Mouse (Mus musculus) lung, adult 2 months (tissue): ENCODE results near the gene Cmtm7. TPM values are rescaled to one million over a fixed set of nuclear protein-coding genes. Genes with fewer than 3 reads are reported as not detected.

Experiments
- DNase-seq: peaks from one replicate; pipeline ENCODE4 v3.0.0; 2022
- H3K4me1 ChIP-seq: fragments of 200-500 bp; 2 replicates; pipeline ENCODE4 v1.6.1; 2011; ENCODE audit warnings: low read length; ENCODE audit not compliant: control insufficient read depth, insufficient read depth
- H3K4me3 ChIP-seq: fragments of 200-500 bp; replicated peaks from 2 replicates; pipeline ENCODE3; 2011; ENCODE audit warnings: low read depth, mild to moderate bottlenecking, control low read depth, low read length; ENCODE audit errors: extremely low read depth
- CTCF ChIP-seq: fragments of 200-500 bp; IDR thresholded peaks from 2 replicates; pipeline ENCODE4 v1.5.1; 2011; ENCODE audit warnings: mild to moderate bottlenecking, low read length, control low read depth; ENCODE audit not compliant: insufficient read depth
- POLR2A ChIP-seq: fragments of 200-500 bp; IDR thresholded peaks from 2 replicates; pipeline ENCODE4 v1.6.1; 2011; ENCODE audit warnings: low read depth, mild to moderate bottlenecking, control low read depth, low read length, borderline replicate concordance; ENCODE audit errors: extremely low read depth
- whole genome bisulfite sequencing: fragments of 180-500 bp; shearing (Covaris S2); methylation state at CpG from one replicate; pipeline ENCODE4 v1.1.7; 2018; 5-methylcytosine and 5-hydroxymethylcytosine counted together
- polyA plus RNA-seq: library from polyadenylated mRNA; depleted of rRNA; stranded (reverse); fragments of >200 nt; gene quantifications from 2 replicates; pipeline ENCODE4 v1.2.3, GENCODE M21; 2012

The Cmtm7 gene
- polyA plus RNA-seq, 1 experiment = 88.9 TPM

DNA sequence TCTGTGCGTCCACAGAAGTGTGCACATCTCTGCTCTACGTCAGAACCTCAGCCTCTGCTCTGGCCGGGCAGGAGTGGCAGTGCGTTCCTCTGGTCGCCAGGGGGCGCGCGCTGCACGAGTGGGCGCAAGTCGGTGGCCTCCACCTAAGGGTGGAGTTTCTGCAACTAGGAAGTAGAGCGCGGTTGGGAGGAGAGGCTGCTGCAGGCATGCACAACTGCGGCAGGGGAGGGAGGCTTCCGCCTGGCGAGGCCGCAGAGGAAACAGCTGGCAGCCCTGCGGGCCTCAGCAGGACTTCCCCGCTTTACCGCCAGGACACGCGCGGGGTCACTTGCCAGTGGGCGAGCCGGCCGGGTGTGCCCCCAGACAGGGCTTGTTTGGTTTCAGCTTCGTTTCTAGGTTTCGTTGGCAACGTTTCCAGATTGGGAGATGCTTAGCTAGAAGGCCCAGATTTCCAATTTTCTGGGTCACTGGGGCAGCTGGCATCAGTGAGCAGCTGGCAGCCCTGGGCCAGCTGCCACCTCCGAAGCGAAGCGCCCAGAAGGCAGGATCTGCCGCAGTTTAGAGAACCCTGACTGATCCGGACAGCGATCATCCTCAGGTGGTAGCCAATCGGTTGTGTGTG is 28.7 kb downstream of the Cmtm7 start:
- TF ChIP-seq CTCF = peak; percentile 73
- TF ChIP-seq POLR2A = peak; percentile 57; the same call in 1 of the 2 replicates
- WGBS = 2% methylated on average over 36 of the region's 36 CpGs
- DNase-seq = peak; percentile 90
- Histone ChIP-seq H3K4me3 (peak overlapping the region; percentile 55), H3K4me1 (no peaks in the 10 kb centered on the region)

DNA sequence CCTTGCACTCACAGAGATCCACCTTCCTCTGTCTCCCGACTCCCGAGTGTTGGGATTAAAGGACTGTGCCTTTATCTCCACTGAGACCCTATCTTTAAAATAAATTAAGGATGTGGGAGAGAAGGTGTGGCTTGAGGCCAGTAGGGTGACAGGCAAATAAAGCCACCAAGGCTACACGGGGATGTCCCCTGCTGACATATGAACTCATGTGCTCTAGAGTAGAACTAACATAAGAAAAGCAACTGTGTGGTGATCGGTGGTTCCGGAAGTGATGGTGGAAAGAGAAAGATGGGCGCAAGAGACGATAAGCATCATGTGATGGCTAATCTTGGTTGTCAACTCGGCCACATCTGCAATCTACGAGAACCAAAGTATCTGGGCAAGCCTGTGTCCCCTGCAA is 29.3 kb downstream of the Cmtm7 start:
- Histone ChIP-seq H3K4me3 (no peak overlapping the region), H3K4me1 (no peaks in the 10 kb centered on the region)
- DNase-seq = no peak
- no peak for TF ChIP-seq POLR2A
- TF ChIP-seq CTCF = no peak
- 58% methylated on average over 9 of the region's 9 CpGs for WGBS

DNA sequence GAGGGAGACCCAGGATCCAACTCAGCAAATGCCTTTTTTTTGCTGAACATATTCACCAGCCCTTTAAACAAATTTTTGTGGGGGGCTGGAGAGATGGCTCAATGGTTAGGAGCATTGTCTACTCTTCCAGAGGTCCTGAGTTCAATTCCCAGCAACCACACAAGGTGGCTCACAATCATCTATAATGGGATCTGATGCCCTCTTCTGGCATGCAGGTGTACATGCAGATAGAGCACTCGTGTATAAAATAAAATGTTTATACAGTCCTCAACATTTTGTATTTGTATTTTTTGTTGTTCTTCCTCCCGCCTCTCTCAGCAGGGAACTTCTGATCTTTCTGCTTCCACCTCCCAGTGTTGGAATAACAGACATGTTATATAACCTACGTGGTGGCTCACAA is 30.1 kb downstream of the Cmtm7 start:
- 75% methylated on average over 3 of the region's 3 CpGs for WGBS
- TF ChIP-seq POLR2A = no peak
- TF ChIP-seq CTCF = no peak
- Histone ChIP-seq H3K4me3 (no peak overlapping the region), H3K4me1 (no peaks in the 10 kb centered on the region)
- DNase-seq = no peak

DNA sequence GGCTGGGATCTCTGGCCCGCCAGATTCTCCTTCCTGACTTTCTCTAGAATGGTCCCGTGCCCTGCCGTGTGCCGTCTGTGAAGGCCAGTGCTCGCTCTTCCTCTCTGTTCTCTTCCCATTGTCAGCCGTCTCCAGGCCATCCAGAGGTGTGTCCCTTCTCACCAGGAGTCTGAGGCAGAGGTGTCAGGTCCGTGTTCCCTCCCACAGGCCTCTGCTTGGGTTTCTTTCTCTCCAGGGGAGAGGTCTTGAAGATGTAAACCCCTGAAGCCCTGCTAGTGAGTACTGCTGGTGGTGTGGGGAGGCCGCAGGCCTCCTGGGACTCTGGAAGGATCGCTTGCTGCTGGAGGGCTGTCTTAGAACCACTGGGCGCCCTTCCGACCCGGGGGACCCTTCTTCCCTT is 34.2 kb downstream of the Cmtm7 start:
- no peak overlapping the region for H3K4me3 ChIP-seq
- DNase-seq = no peak
- H3K4me1 ChIP-seq = peaks cover under 1% of the 10 kb centered on the region
- TF ChIP-seq POLR2A = no peak
- TF ChIP-seq CTCF = no peak
- WGBS = 89% methylated on average over 12 of the region's 12 CpGs

DNA sequence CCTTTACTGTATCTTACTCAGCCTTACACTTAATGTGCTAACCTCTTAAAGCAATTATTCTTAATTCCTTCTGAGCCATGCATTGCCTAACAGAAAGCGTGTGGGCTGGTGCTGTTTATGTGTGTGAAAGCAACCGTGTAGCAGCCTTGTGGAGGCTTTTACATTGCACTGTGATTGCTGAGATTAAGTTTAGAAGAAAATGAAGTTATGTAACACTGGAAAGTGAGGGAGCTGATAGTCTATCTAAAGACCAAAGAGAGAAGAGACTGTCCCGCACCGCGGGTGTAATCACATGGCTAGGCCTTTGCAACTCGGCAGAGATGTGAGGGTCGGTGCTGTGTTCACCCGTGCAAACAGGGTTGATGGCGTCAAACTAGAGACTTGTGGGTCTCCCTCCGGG is 34.6 kb downstream of the Cmtm7 start:
- WGBS = 82% methylated on average over 10 of the region's 10 CpGs

DNA sequence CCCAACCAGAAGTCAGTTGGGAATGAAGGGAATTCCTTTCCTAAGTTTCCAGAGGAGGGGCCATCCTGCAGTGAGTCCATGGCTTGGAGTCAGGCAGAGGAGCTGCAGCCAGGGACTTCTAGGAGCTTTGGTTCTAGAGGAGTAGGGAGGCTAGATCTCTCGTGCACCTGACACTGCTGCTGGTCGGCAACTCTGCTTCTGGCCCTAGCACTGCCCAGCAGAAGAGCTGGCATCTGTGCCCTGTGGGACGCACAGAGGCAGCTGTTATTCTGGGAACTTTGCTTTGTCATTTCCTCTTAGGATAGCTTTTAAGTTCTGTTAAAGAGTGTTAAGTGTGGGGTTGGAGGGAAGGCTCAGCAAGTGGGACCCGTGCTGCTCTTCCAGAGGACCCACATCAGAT is 36.0 kb downstream of the Cmtm7 start:
- H3K4me1 ChIP-seq = peaks cover 4% of the 10 kb centered on the region
- 45% methylated on average over 4 of the region's 4 CpGs for WGBS
- H3K4me3 ChIP-seq = no peak overlapping the region
- no peak for DNase-seq
- no peak for TF ChIP-seq POLR2A
- TF ChIP-seq CTCF = no peak

More for the DNA sequence above, 34.6 kb downstream of the Cmtm7 start:
- Histone ChIP-seq H3K4me3 (no peak overlapping the region), H3K4me1 (peaks cover 4% of the 10 kb centered on the region)
- TF ChIP-seq CTCF (no peak), POLR2A (no peak)
- DNase-seq = no peak

DNA sequence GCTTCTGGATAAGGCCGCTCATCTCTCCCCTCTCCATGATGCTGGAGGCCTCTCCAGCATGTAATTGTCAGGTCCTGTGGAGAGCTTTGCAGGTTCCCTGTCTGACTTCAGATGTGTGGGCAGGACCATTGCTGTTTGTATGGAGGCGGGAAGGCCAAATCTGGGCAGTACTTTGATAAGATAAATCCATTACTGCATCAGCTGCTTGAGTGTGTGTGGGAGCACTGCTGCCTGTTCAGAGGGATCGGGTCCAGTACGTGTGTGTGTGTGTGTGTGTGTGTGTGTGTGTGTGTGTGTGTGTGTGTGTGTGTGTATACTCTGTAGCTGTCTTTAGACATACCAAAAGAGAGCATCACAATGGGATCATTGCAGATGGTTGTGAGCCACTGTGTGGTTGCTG is 36.5 kb downstream of the Cmtm7 start:
- no peak for DNase-seq
- TF ChIP-seq CTCF (no peak), POLR2A (no peak)
- WGBS = 64% methylated on average over 4 of the region's 4 CpGs
- Histone ChIP-seq H3K4me1 (peaks cover 4% of the 10 kb centered on the region), H3K4me3 (no peak overlapping the region)

DNA sequence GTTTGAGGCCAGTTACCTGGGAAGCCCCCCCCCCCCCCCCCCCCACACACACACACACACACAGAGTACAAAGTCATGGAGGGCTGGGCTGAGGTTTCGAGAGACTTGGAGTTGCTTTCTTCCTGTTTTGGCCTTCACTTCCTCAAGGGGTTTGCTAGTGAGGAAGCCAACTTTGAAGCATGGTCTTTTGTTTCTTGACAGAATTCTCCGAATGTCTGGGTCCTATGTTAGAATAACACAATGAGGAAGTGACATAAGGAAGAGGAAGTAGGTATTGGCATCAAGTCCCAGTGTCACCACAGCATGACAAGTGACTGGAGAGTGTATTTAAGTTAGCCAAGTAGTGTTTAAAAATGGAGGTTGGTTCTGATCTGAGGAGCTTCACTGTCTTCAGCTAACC is 38.9 kb downstream of the Cmtm7 start:
- 21% methylated on average over 2 of the region's 2 CpGs for WGBS
- H3K4me3 ChIP-seq = no peak overlapping the region
- no peak for DNase-seq
- H3K4me1 ChIP-seq = peaks cover 4% of the 10 kb centered on the region
- no peak for TF ChIP-seq CTCF
- no peak for TF ChIP-seq POLR2A

DNA sequence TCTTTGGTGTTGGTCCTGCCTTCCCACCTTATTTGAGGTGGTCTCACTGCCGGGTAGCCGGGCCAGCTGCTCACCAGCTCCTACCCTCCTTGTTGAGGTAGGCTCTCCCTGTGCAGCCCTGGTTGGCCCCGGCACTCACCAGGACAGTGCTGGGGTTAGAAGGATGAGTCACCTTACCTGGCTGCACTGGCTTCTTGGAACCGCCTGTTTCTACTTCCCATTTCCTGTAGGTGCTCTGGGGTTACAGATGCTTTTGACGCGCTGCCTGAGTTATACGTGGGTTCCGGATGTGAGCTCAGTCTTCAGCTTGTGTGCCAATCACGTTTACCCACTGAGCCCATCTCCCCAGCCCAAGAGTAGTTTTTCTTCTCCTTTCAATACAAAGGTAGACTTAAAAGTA is 41.3 kb downstream of the Cmtm7 start:
- H3K4me1 ChIP-seq = peaks cover 14% of the 10 kb centered on the region

DNA sequence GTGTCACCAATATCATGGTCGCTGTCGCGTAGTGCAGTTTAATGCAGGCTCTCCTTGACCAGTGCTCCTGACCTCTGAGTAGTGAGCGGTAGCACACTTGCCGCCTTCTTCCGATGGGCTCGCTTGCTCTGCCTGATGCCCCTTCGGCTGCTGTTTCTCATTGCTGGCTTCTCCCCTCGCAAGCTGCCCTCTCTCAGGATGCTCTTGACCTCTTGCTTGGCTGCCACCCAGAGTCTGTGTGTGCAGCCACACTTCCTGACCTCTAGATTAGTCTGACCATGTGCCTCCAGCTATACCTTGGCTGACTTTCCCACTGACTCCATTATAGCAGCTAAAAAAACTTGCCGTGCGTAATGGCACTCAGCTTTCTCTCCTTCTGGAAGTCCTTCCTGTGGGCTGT is 45.2 kb downstream of the Cmtm7 start:
- Histone ChIP-seq H3K4me1 (peaks cover 20% of the 10 kb centered on the region), H3K4me3 (peak overlapping the region; percentile 11)
- 26% methylated on average over 11 of the region's 11 CpGs for WGBS
- peak; percentile 45 for DNase-seq
- TF ChIP-seq POLR2A = no peak

More for the DNA sequence above, 41.3 kb downstream of the Cmtm7 start:
- DNase-seq = no peak
- H3K4me3 ChIP-seq = no peak overlapping the region
- WGBS = 74% methylated on average over 9 of the region's 9 CpGs
- TF ChIP-seq CTCF (no peak), POLR2A (no peak)
